Mouse (Mus musculus): ENCODE data around the gene Cd8a. TPM values are rescaled to one million over a fixed set of nuclear protein-coding genes. Genes with fewer than 3 reads are reported as not detected.

Cd8a gene
- polyA plus RNA-seq, 2 experiments, result not detected

DNA sequence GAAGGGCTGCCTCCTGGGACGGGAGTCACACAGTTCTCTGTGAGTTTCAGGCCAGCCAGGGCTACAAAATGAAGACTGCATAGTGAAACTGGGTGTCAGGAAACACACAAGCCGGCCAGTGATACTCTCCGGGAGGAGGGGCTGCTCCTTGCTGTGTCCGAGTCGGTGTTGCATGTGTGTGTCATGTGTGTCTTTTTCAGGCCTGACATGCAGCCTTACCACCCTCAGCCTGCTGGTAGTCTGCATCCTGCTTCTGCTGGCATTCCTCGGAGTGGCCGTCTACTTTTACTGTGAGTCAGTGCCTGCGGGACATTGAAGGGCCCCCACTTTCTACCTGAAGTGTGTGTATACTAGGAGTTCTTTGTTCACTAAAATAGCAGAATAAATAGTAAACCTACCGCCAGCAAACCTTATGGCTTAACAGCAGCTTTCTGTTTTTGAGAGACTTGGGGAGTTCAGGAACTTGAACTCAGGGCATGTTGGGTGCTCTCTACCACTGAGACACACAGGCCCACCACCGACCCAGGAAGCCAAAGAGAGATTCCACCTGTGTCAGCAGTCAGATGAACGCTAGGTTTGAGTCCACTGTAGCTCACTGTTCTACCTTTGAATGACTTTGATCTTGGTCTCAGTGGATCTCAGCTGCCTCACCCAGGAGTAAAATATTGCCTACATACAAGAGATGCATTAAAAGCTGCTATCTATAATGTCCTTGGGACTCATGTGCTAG lies 40.8 kb upstream of the Cd8a start:
- Histone ChIP-seq H3K27ac (no peak overlapping the region), H3K4me1 (replicated peaks; ENCODE audit: control insufficient read depth in 2 of 2, insufficient read depth in 2 of 2, low read length in 1 of 2) (no peaks in the 10 kb centered on the region), H3K36me3 (replicated peaks; ENCODE audit: control insufficient read depth, insufficient read depth, low read depth) (no peaks in the 10 kb centered on the region), H3K4me3 (ENCODE audit: insufficient read depth in 1 of 2, low read depth in 2 of 2, low read length in 2 of 2) (no peak overlapping the region), H3K9me3 (ENCODE audit: control insufficient read depth, low read length) (no peaks in the 10 kb centered on the region), H3K9ac (replicated peaks) (no peak overlapping the region), H3K4me2 (ENCODE audit: low read depth) (no peak overlapping the region), H3K27me3 (ENCODE audit: control insufficient read depth, insufficient read depth, low read length) (no peaks in the 10 kb centered on the region)
- ATAC-seq (ENCODE audit: insufficient read depth) (no peak), DNase-seq (ENCODE audit: low read depth in 3 of 3, low spot score in 3 of 3) (no peak)
- no peak for TF ChIP-seq CTCF (IDR thresholded peaks at IDR 0.05; ENCODE audit: low read depth)
- no peak for TF ChIP-seq EP300 (IDR thresholded peaks at IDR 0.05; ENCODE audit: low read depth)
- 63% methylated on average over 11 of the region's 11 CpGs for WGBS (ENCODE audit: insufficient replicate concordance)

DNA sequence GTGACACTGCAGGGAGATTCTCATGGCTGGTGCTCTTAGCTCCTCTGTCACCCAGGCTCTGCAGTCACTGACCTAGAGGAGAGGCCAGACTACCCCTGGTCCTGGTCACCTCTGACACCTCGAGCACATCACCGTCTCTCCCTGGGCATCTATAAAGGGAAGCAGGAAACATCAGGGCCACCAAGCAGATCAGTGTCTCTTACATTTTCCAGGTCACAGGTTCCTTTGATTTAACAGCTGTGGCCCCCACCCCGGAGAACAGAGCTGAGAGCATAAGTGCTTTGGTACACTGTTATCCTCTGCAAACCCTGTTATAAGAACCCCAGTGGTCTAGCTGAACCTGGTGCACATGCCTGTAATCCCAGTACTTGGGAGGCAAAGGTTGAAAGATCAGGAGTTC lies 40.2 kb upstream of the Cd8a start:
- no peak for ATAC-seq (ENCODE audit: insufficient read depth)
- no peak for DNase-seq (ENCODE audit: low read depth in 3 of 3, low spot score in 3 of 3)

DNA sequence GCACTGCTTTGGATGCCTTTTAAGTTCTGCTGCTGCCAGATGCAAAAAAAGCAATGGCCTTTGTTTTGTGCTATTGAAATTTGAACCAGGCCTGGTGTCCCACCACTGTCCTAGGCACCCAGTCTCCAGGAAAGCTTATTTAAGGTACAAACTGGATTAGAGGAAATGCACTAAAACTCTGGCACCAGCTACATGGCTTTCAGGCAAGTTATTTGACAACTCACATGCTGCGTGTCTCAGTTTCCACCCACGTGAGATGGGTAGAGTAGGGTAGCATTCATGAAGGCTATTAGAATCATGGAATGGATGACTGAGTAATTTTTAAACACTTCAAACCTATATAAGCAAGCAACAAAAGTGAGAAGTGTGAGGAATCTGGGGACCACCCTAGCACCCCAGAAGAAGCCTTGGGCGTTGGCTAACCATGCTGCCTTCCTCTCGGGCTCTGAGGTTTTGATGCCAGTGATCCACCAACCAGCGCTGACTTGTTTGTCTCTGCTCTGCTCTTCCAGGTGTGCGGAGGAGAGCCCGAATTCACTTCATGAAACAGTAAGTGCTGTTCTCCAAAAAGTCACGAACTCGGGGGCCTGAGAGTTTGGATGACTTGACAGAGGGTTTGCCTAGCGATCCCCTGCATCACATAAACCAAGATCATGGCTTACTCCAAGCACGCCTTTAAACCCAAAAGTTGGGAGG lies 39.5 kb upstream of the Cd8a start:
- ATAC-seq (ENCODE audit: insufficient read depth) (no peak), DNase-seq (ENCODE audit: low read depth in 3 of 3, low spot score in 3 of 3) (no peak)
- Histone ChIP-seq H3K9ac (replicated peaks) (no peak overlapping the region), H3K27me3 (ENCODE audit: control insufficient read depth, insufficient read depth, low read length) (no peaks in the 10 kb centered on the region), H3K4me1 (replicated peaks; ENCODE audit: control insufficient read depth in 2 of 2, insufficient read depth in 2 of 2, low read length in 1 of 2) (no peaks in the 10 kb centered on the region), H3K27ac (no peak overlapping the region), H3K36me3 (replicated peaks; ENCODE audit: control insufficient read depth, insufficient read depth, low read depth) (no peaks in the 10 kb centered on the region), H3K9me3 (ENCODE audit: control insufficient read depth, low read length) (no peaks in the 10 kb centered on the region), H3K4me3 (ENCODE audit: insufficient read depth in 1 of 2, low read depth in 2 of 2, low read length in 2 of 2) (no peak overlapping the region), H3K4me2 (ENCODE audit: low read depth) (no peak overlapping the region)
- no peak for TF ChIP-seq CTCF (IDR thresholded peaks at IDR 0.05; ENCODE audit: low read depth)
- no peak for TF ChIP-seq EP300 (IDR thresholded peaks at IDR 0.05; ENCODE audit: low read depth)
- 68% methylated on average over 11 of the region's 11 CpGs for WGBS (ENCODE audit: insufficient replicate concordance)

More for the DNA sequence above, 40.2 kb upstream of the Cd8a start:
- Histone ChIP-seq H3K9ac (replicated peaks) (no peak overlapping the region), H3K9me3 (ENCODE audit: control insufficient read depth, low read length) (no peaks in the 10 kb centered on the region), H3K27me3 (ENCODE audit: control insufficient read depth, insufficient read depth, low read length) (no peaks in the 10 kb centered on the region), H3K4me2 (ENCODE audit: low read depth) (no peak overlapping the region), H3K4me3 (ENCODE audit: insufficient read depth in 1 of 2, low read depth in 2 of 2, low read length in 2 of 2) (no peak overlapping the region), H3K4me1 (replicated peaks; ENCODE audit: control insufficient read depth in 2 of 2, insufficient read depth in 2 of 2, low read length in 1 of 2) (no peaks in the 10 kb centered on the region), H3K27ac (no peak overlapping the region), H3K36me3 (replicated peaks; ENCODE audit: control insufficient read depth, insufficient read depth, low read depth) (no peaks in the 10 kb centered on the region)
- no peak for TF ChIP-seq EP300 (IDR thresholded peaks at IDR 0.05; ENCODE audit: low read depth)
- TF ChIP-seq CTCF (IDR thresholded peaks at IDR 0.05; ENCODE audit: low read depth), result no peak
- WGBS (ENCODE audit: insufficient replicate concordance), result 60% methylated on average over 3 of the region's 3 CpGs

DNA sequence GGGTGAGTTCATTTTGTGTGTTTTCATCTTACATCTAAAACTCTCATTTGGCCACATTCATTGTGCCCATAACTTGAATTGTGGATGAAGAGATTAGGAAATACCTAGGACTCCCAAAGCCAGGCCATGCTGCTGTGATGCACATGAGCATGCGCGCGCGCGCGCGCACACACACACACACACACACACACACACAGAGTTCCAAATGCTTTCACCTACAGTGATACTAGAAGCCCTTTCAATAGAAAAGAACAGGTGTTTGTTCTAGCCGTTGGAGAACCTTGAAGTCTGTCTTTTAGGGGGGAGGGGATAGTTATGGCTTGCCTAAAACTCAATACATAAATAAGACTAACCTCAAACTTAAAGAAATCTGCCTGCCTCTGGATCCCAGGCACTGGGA lies 35.6 kb upstream of the Cd8a start:
- ATAC-seq (ENCODE audit: insufficient read depth) (no peak), DNase-seq (ENCODE audit: low read depth in 3 of 3, low spot score in 3 of 3) (no peak)
- H3K4me1 ChIP-seq (replicated peaks; ENCODE audit: control insufficient read depth in 2 of 2, insufficient read depth in 2 of 2, low read length in 1 of 2), result no peaks in the 10 kb centered on the region
- H3K9ac ChIP-seq (replicated peaks), result no peak overlapping the region
- H3K27me3 ChIP-seq (ENCODE audit: control insufficient read depth, insufficient read depth, low read length), result no peaks in the 10 kb centered on the region
- 91% methylated on average over 8 of the region's 8 CpGs for WGBS (ENCODE audit: insufficient replicate concordance)
- TF ChIP-seq EP300 (IDR thresholded peaks at IDR 0.05; ENCODE audit: low read depth) (no peak), CTCF (IDR thresholded peaks at IDR 0.05; ENCODE audit: low read depth) (no peak)
- H3K4me3 ChIP-seq (ENCODE audit: insufficient read depth in 1 of 2, low read depth in 2 of 2, low read length in 2 of 2), result no peak overlapping the region
- no peak overlapping the region for H3K4me2 ChIP-seq (ENCODE audit: low read depth)
- H3K36me3 ChIP-seq (replicated peaks; ENCODE audit: control insufficient read depth, insufficient read depth, low read depth), result no peaks in the 10 kb centered on the region
- no peaks in the 10 kb centered on the region for H3K9me3 ChIP-seq (ENCODE audit: control insufficient read depth, low read length)
- H3K27ac ChIP-seq, result no peak overlapping the region

DNA sequence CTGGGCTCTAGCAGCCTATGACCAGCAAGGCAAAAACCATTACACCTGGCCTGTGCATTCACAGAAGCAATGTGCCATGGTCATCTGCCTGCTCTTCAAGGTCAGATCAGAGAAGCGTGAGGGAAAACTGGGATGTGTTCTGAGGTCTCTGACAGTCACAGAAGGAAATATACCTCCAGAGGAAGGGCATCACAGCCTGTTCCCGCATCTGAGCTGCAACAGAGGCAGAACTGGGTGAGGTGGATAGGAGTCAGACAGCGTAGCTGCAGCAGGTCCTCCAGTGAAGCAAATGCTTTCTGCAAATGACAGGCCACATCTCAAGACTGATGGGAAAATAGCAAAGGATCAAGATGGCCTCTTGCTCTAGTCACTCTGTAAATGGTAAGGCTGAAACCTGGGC lies 34.3 kb upstream of the Cd8a start:
- ATAC-seq (ENCODE audit: insufficient read depth), result no peak
- TF ChIP-seq CTCF (IDR thresholded peaks at IDR 0.05; ENCODE audit: low read depth), result no peak
- TF ChIP-seq EP300 (IDR thresholded peaks at IDR 0.05; ENCODE audit: low read depth), result no peak
- Histone ChIP-seq H3K27ac (no peak overlapping the region), H3K9me3 (ENCODE audit: control insufficient read depth, low read length) (no peaks in the 10 kb centered on the region), H3K4me3 (ENCODE audit: insufficient read depth in 1 of 2, low read depth in 2 of 2, low read length in 2 of 2) (no peak overlapping the region), H3K27me3 (ENCODE audit: control insufficient read depth, insufficient read depth, low read length) (no peaks in the 10 kb centered on the region), H3K36me3 (replicated peaks; ENCODE audit: control insufficient read depth, insufficient read depth, low read depth) (no peaks in the 10 kb centered on the region), H3K9ac (replicated peaks) (no peak overlapping the region), H3K4me1 (replicated peaks; ENCODE audit: control insufficient read depth in 2 of 2, insufficient read depth in 2 of 2, low read length in 1 of 2) (no peaks in the 10 kb centered on the region), H3K4me2 (ENCODE audit: low read depth) (no peak overlapping the region)
- DNase-seq (ENCODE audit: low read depth in 3 of 3, low spot score in 3 of 3), result no peak
- WGBS (ENCODE audit: insufficient replicate concordance), result 63% methylated on average over 3 of the region's 3 CpGs
